Mouse (Mus musculus) liver, embryonic 12.5 days (tissue): Measurements from ENCODE around the gene E330014E10Rik. TPM values are rescaled to one million over a fixed set of nuclear protein-coding genes. Genes with fewer than 3 reads are reported as not detected.
"Not testable (repeated sequence)": the region's sequence is repeated elsewhere in the genome, so short reads cannot be mapped to it uniquely, and the experiment has no call there.

Experiments
- ATAC-seq: fragments of 200-750 bp; cut with Nextera tagmentation; 2 replicates; pipeline ENCODE4 v1.8.0; 2017; ENCODE audit warnings: moderate number of reproducible peaks, mild to moderate bottlenecking, moderate library complexity
- H3K27ac ChIP-seq: fragments of 300-500 bp; sonication (generic); 2 replicates; pipeline ENCODE4 v1.5.1; 2016; ENCODE audit warnings: mild to moderate bottlenecking
- H3K27me3 ChIP-seq: fragments of 300-500 bp; sonication (generic); replicated peaks from 2 replicates; pipeline ENCODE4 v1.6.1; 2016; ENCODE audit warnings: mild to moderate bottlenecking, moderate library complexity
- H3K36me3 ChIP-seq: fragments of 300-500 bp; sonication (generic); 2 replicates; pipeline ENCODE4 v1.6.1; 2016; ENCODE audit warnings: mild to moderate bottlenecking, moderate library complexity
- H3K4me1 ChIP-seq: fragments of 300-500 bp; sonication (generic); 2 replicates; pipeline ENCODE4 v1.6.1; 2016
- H3K4me2 ChIP-seq: fragments of 300-500 bp; sonication (generic); 2 replicates; pipeline ENCODE4 v1.6.1; 2016; ENCODE audit warnings: mild to moderate bottlenecking, moderate library complexity
- H3K4me3 ChIP-seq: fragments of 300-500 bp; sonication (generic); 2 replicates; pipeline ENCODE4 v1.5.1; 2016; ENCODE audit warnings: mild to moderate bottlenecking, moderate library complexity
- H3K9ac ChIP-seq: fragments of 300-500 bp; sonication (generic); 2 replicates; pipeline ENCODE4 v1.6.1; 2016; ENCODE audit warnings: mild to moderate bottlenecking, moderate library complexity
- H3K9me3 ChIP-seq: fragments of 300-500 bp; sonication (generic); replicated peaks from 2 replicates; pipeline ENCODE4 v1.6.1; 2016; ENCODE audit warnings: mild to moderate bottlenecking, moderate library complexity
- WGBS: fragments of 180-500 bp; shearing (Covaris S2); methylation state at CpG from one replicate; pipeline ENCODE4 v1.1.7; 2016; ENCODE audit not compliant: insufficient replicate concordance; 5-methylcytosine and 5-hydroxymethylcytosine counted together
- polyA plus RNA-seq: library from polyadenylated mRNA; unstranded; fragments of >200 nt; fragmentation: Nextera tagmentation; extraction: Ambion mirVana; gene quantifications from 2 replicates; pipeline ENCODE4 v1.2.1, GENCODE M21; 2016

E330014E10Rik gene
- polyA plus RNA-seq = not detected in 2 replicates

GRCm38 (mm10) chr5:95775690-95776089, at the start of gene E330014E10Rik:
E330014E10Rik (plus strand) TSS chr5:95775990.
- H3K4me2 ChIP-seq, H3K9ac ChIP-seq, H3K27ac ChIP-seq, H3K4me3 ChIP-seq, H3K27me3 ChIP-seq, H3K9me3 ChIP-seq, H3K36me3 ChIP-seq, ATAC-seq, H3K4me1 ChIP-seq: not testable (repeated sequence)
- WGBS = no CpG with 5 or more reads among the region's 2 CpGs

DNA sequence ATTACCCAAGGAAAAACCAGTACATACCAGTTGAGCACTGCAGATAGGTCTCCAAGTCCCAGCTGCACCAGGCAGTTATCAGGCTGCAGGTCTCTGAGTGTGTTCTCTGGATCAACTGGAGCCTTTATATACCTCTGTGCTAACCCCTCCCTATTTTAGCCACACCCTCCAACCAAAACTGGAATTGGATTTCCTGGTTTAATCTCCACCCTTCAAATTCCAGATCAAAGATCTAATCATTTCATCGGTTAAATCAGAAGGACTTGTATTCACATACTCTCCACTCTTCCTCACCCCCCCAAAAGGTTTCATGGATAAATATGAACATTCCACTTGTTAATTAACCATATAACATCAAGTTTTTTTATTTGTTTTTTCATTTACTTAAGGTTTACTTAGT, 39.7 kb upstream of the E330014E10Rik start, which contains the start of gene Gm7978:
Gene Gm7978, minus strand, starts transcription at position 101 of the 400 bp plus-strand sequence.
- not testable (repeated sequence) for H3K9me3 ChIP-seq, H3K27ac ChIP-seq, H3K4me2 ChIP-seq, H3K9ac ChIP-seq, H3K4me3 ChIP-seq, H3K4me1 ChIP-seq, H3K36me3 ChIP-seq, H3K27me3 ChIP-seq, ATAC-seq
- no CpG with 5 or more reads among the region's 1 CpGs for WGBS

- H3K9ac ChIP-seq, ATAC-seq, H3K27me3 ChIP-seq, H3K36me3 ChIP-seq, H3K4me3 ChIP-seq, H3K9me3 ChIP-seq, H3K27ac ChIP-seq, H3K4me1 ChIP-seq, H3K4me2 ChIP-seq: not testable (repeated sequence)
- WGBS = no CpG with 5 or more reads among the region's 3 CpGs
Measured at GRCm38 (mm10) chr5:95741714-95742113, 34.1 kb upstream of the E330014E10Rik start, which contains the start of gene Gm7982. Gm7982 (plus strand) TSS chr5:95742014.

- H3K36me3 ChIP-seq, H3K4me3 ChIP-seq, ATAC-seq, H3K27ac ChIP-seq, H3K9ac ChIP-seq, H3K4me2 ChIP-seq, H3K4me1 ChIP-seq, H3K9me3 ChIP-seq, H3K27me3 ChIP-seq: not testable (repeated sequence)
- 38% methylated on average over 2 of the region's 2 CpGs for WGBS
Measured at GRCm38 (mm10) chr5:95810841-95811240, 35.1 kb downstream of the E330014E10Rik start.

DNA sequence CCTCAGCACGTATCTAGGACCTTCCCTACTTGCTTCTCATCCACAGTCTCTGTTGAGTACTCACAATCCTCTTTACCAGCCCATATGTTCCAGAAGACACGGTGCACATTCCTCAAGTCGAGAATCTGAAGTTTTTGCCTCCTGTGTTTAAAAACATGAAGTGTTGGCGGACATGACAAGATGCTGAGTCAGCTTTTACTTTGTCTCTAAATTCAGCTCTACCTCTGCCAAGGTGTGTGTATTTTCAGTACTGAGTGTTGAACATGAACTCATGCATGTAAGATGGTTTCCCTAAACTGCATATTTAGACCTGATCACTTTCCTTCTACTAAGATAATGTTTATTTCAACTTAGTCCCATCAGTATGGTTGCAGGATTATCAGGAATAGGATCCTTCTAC, 60.8 kb downstream of the E330014E10Rik start:
- no peak for ATAC-seq
- no peaks in the 10 kb centered on the region for H3K27me3 ChIP-seq
- no peak overlapping the region for H3K27ac ChIP-seq
- H3K36me3 ChIP-seq = no peaks in the 10 kb centered on the region
- WGBS = 42% methylated on average over 4 of the region's 4 CpGs
- no peak overlapping the region for H3K9ac ChIP-seq
- H3K4me1 ChIP-seq = no peaks in the 10 kb centered on the region
- H3K4me3 ChIP-seq = no peak overlapping the region
- peaks cover 16% of the 10 kb centered on the region; the same call in 1 of the 2 replicates for H3K9me3 ChIP-seq
- no peak overlapping the region for H3K4me2 ChIP-seq

- WGBS = 58% methylated on average over 3 of the region's 3 CpGs
- no peaks in the 10 kb centered on the region for H3K4me1 ChIP-seq
- H3K4me3 ChIP-seq = no peak overlapping the region
- H3K27ac ChIP-seq = no peak overlapping the region
- H3K27me3 ChIP-seq = no peaks in the 10 kb centered on the region
- H3K4me2 ChIP-seq = no peak overlapping the region
- H3K9ac ChIP-seq = no peak overlapping the region
- ATAC-seq = no peak
- peaks cover 10% of the 10 kb centered on the region; the same call in 1 of the 2 replicates for H3K9me3 ChIP-seq
- H3K36me3 ChIP-seq = no peaks in the 10 kb centered on the region
Measured at GRCm38 (mm10) chr5:95854030-95854429, 78.2 kb downstream of the E330014E10Rik start.

Other genes starting within 250 kb of the E330014E10Rik start
- not detected in 2 replicates for gene Gm7971, start 181.1 kb upstream of the E330014E10Rik start, polyA plus RNA-seq
- gene Gm7978, start 39.8 kb upstream of the E330014E10Rik start, polyA plus RNA-seq = not detected in 2 replicates
- gene Gm7982, start 34.0 kb upstream of the E330014E10Rik start, polyA plus RNA-seq = not detected in 2 replicates
- 0.14 and 0.45 TPM in 2 replicates for gene Cxcl13, start 181.0 kb downstream of the E330014E10Rik start, polyA plus RNA-seq